Mouse (Mus musculus): Measurements from ENCODE around the gene Olfr352. TPM values are rescaled to one million over a fixed set of nuclear protein-coding genes. Genes with fewer than 3 reads are reported as not detected.

Gene Olfr352
- not detected in 2 replicates for polyA plus RNA-seq (2014; fragmentation: Nextera tagmentation; extraction: Ambion mirVana)

DNA sequence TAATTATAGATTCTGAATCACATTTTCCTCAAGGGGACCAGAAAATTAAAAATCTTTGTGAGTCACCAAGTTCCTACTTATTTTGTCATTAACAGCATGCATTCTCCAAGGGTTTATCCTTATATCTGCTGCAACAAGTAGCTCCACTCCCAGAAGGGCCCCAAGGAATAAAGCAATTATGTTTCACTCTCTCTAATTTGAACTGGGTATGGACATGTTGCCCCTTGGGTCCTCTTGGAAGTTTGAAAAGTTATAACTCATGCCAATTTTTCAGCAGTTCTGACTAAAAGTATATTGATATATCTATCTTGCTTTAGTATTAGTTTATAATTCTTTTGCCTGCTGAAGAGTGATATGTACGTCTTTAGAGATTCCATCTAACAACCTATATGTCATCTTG is at the start of gene Olfr352:
Gene Olfr352 (plus strand): TSS at position 301 of the 400 bp plus-strand sequence.
- Histone ChIP-seq H3K27me3 (ENCODE audit: insufficient read depth, low read length) (no peaks in the 10 kb centered on the region), H3K9me3 (ENCODE audit: low read depth, low read length) (no peaks in the 10 kb centered on the region), H3K27ac (ENCODE audit: low read depth) (no peak within 1 kb of the TSS), H3K36me3 (ENCODE audit: insufficient read depth) (no peaks in the 10 kb centered on the region), H3K4me2 (no peak within 1 kb of the TSS), H3K9ac (no peak within 1 kb of the TSS), H3K4me3 (ENCODE audit: low read depth, low read length) (no peak within 1 kb of the TSS), H3K4me1 (ENCODE audit: insufficient read depth) (no peaks in the 10 kb centered on the region)
- no peak for TF ChIP-seq CTCF (IDR thresholded peaks at IDR 0.05; ENCODE audit: low read depth)
- 82% methylated on average over 1 of the region's 1 CpGs for WGBS
- ATAC-seq (ENCODE audit: insufficient read depth) (no peak), DNase-seq (no peak)

DNA sequence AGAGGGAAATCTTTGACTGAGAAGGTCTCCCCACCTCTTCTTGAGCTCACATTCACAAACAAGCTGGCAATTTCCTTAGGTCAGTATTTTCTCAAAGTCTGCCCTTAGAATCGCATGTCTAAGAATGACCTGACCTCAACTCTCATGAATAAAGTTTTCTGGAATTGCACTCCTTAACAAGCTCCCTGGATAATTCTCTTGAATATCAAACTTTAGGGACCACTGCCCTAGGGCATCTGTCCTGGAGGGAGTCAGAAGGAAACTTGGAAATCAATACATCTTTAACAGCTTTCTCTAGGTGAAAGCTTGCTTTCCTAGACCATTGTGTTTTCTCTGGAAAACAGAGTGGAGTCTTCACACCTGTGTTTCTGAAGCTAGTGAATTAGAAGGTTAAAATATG is 22.2 kb upstream of the Olfr352 start, which contains the start of gene Olfr350:
Gene Olfr350 (plus strand): TSS at position 301 of the 400 bp plus-strand sequence.
- H3K27me3 ChIP-seq (ENCODE audit: insufficient read depth, low read length) = no peaks in the 10 kb centered on the region
- ATAC-seq (ENCODE audit: insufficient read depth) (no peak), DNase-seq (no peak)
- WGBS = 83% methylated on average over 1 of the region's 1 CpGs
- H3K4me3 ChIP-seq (ENCODE audit: low read depth, low read length) = no peak within 1 kb of the TSS
- TF ChIP-seq CTCF (IDR thresholded peaks at IDR 0.05; ENCODE audit: low read depth) = no peak
- no peaks in the 10 kb centered on the region; the same call in 1 of the 2 replicates for H3K9me3 ChIP-seq (ENCODE audit: low read depth, low read length)
- no peak within 1 kb of the TSS for H3K27ac ChIP-seq (ENCODE audit: low read depth)
- H3K4me2 ChIP-seq = no peak within 1 kb of the TSS
- no peak within 1 kb of the TSS for H3K9ac ChIP-seq
- H3K36me3 ChIP-seq (ENCODE audit: insufficient read depth) = no peaks in the 10 kb centered on the region
- H3K4me1 ChIP-seq (ENCODE audit: insufficient read depth) = no peaks in the 10 kb centered on the region

DNA sequence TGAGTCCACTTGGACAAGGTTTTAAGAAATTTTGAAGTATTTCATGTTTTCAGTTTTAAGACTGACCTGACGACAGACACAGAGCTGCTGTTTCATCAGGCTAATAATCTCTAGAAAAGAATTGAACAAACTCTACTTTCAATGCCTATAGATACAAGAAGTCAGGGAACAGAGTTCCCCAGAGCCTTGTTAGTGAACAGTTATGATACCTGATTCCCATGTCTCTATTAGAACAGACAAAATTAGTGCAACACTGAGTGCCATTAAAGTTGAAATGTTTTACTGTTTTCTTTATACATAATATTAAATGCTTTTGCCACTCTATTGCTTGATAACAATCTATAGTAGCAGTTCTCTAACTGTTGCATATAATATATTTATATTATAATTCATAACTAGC is 5.7 kb upstream of the Olfr352 start, which contains the start of gene Olfr351:
Gene Olfr351 (minus strand): TSS at position 101 of the 400 bp plus-strand sequence.
- Histone ChIP-seq H3K9me3 (ENCODE audit: low read depth, low read length) (no peaks in the 10 kb centered on the region), H3K4me2 (no peak within 1 kb of the TSS), H3K36me3 (ENCODE audit: insufficient read depth) (no peaks in the 10 kb centered on the region), H3K27ac (ENCODE audit: low read depth) (no peak within 1 kb of the TSS), H3K4me1 (ENCODE audit: insufficient read depth) (no peaks in the 10 kb centered on the region), H3K27me3 (ENCODE audit: insufficient read depth, low read length) (no peaks in the 10 kb centered on the region), H3K4me3 (ENCODE audit: low read depth, low read length) (no peak within 1 kb of the TSS), H3K9ac (no peak within 1 kb of the TSS)
- no peak for DNase-seq
- ATAC-seq (ENCODE audit: insufficient read depth) = no peak
- TF ChIP-seq CTCF (IDR thresholded peaks at IDR 0.05; ENCODE audit: low read depth) = no peak
- 71% methylated on average over 1 of the region's 1 CpGs for WGBS

DNA sequence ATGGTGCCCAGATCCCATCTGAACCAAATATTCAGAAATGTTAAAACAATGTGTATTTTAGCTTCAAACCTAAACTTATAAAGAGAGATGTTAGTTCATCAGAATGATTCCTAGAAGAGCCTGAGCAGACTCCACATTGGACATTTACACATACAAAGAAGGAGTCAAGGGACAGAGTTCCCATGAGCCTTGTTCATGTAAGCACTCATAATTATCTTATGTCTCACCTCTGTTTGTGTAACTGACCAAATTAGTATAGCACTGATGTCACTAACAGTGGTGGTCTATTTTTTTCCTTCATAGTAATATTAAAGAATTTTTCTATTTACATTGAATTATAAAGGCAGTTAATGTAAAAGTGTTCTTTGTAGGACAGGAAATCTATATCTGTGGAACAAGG is 24.6 kb downstream of the Olfr352 start, which contains the start of gene Olfr353:
Gene Olfr353 (minus strand): TSS at position 101 of the 400 bp plus-strand sequence.
- no peak for TF ChIP-seq CTCF (IDR thresholded peaks at IDR 0.05; ENCODE audit: low read depth)
- Histone ChIP-seq H3K9me3 (ENCODE audit: low read depth, low read length) (no peaks in the 10 kb centered on the region), H3K9ac (no peak within 1 kb of the TSS), H3K36me3 (ENCODE audit: insufficient read depth) (no peaks in the 10 kb centered on the region), H3K27me3 (ENCODE audit: insufficient read depth, low read length) (no peaks in the 10 kb centered on the region), H3K4me1 (ENCODE audit: insufficient read depth) (no peaks in the 10 kb centered on the region), H3K27ac (ENCODE audit: low read depth) (no peak within 1 kb of the TSS), H3K4me3 (ENCODE audit: low read depth, low read length) (no peak within 1 kb of the TSS), H3K4me2 (no peak within 1 kb of the TSS)
- DNase-seq = no peak
- ATAC-seq (ENCODE audit: insufficient read depth) = no peak

DNA sequence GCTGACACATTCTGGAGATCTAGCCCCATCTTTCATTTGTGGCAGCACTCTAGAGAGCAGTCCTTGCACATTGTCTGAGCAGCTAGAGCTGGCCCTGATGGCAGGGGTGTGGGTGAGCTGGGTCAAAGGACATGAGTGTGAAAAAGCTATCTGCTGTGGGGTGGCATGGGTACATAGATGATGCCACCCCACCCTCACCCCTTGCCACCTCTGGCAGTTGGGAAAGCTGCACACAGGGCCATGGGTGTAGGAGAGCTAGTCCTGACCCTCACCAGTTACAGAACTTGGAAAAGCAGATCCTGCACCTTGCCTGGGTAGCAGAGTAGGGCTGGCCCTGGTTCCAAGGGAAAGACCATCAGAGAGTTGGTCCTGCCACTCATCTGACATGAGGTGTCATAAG is 28.9 kb downstream of the Olfr352 start:
- H3K9ac ChIP-seq = no peak overlapping the region
- H3K9me3 ChIP-seq (ENCODE audit: low read depth, low read length) = no peaks in the 10 kb centered on the region
- no peak for ATAC-seq (ENCODE audit: insufficient read depth)

DNA sequence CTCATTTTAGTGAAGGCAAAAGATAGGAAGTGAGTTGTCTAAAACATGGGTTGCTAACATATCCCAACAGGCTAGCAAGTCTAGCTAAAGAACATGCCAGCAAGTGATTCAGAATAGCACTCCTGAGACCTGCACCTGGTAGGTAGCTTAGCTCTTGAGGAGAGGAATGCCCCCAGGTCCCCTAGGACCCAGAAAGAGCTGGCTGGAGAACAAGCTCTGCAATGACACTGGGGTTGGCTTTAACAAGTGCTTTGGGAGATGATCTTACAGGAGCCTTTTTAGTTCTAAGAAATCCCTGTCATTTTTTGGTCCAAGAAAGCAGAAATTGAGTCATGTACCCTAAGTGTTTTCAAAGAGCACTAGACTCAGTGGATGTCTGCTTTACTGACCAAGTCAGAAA is 37.1 kb downstream of the Olfr352 start, which contains the start of gene Olfr354:
Gene Olfr354 (plus strand): TSS at position 301 of the 400 bp plus-strand sequence.
- DNase-seq (no peak), ATAC-seq (ENCODE audit: insufficient read depth) (no peak)
- Histone ChIP-seq H3K9me3 (ENCODE audit: low read depth, low read length) (no peaks in the 10 kb centered on the region), H3K27me3 (ENCODE audit: insufficient read depth, low read length) (no peaks in the 10 kb centered on the region), H3K4me1 (ENCODE audit: insufficient read depth) (no peaks in the 10 kb centered on the region), H3K4me2 (no peak within 1 kb of the TSS), H3K9ac (no peak within 1 kb of the TSS), H3K27ac (ENCODE audit: low read depth) (no peak within 1 kb of the TSS), H3K36me3 (ENCODE audit: insufficient read depth) (no peaks in the 10 kb centered on the region), H3K4me3 (ENCODE audit: low read depth, low read length) (no peak within 1 kb of the TSS)
- TF ChIP-seq CTCF (IDR thresholded peaks at IDR 0.05; ENCODE audit: low read depth) = no peak

More for the DNA sequence above, 28.9 kb downstream of the Olfr352 start:
- no peaks in the 10 kb centered on the region for H3K36me3 ChIP-seq (ENCODE audit: insufficient read depth)
- no peaks in the 10 kb centered on the region for H3K27me3 ChIP-seq (ENCODE audit: insufficient read depth, low read length)
- H3K4me3 ChIP-seq (ENCODE audit: low read depth, low read length) = no peak overlapping the region
- no peak for TF ChIP-seq CTCF (IDR thresholded peaks at IDR 0.05; ENCODE audit: low read depth)
- no peaks in the 10 kb centered on the region for H3K4me1 ChIP-seq (ENCODE audit: insufficient read depth)
- DNase-seq = no peak
- H3K4me2 ChIP-seq = no peak overlapping the region
- H3K27ac ChIP-seq (ENCODE audit: low read depth) = no peak overlapping the region

Other genes starting within 250 kb of the Olfr352 start
- gene Olfr345, start 228.4 kb upstream of the Olfr352 start, polyA plus RNA-seq (2014; fragmentation: Nextera tagmentation; extraction: Ambion mirVana) = not detected in 2 replicates
- gene Olfr346, start 182.7 kb upstream of the Olfr352 start, polyA plus RNA-seq (2014; fragmentation: Nextera tagmentation; extraction: Ambion mirVana) = not detected in 2 replicates
- gene Olfr347, start 136.6 kb upstream of the Olfr352 start, polyA plus RNA-seq (2014; fragmentation: Nextera tagmentation; extraction: Ambion mirVana) = not detected in 2 replicates
- gene Olfr348, start 84.2 kb upstream of the Olfr352 start, polyA plus RNA-seq (2014; fragmentation: Nextera tagmentation; extraction: Ambion mirVana) = not detected in 2 replicates
- gene Olfr50, start 77.9 kb upstream of the Olfr352 start, polyA plus RNA-seq (2014; fragmentation: Nextera tagmentation; extraction: Ambion mirVana) = not detected in 2 replicates
- not detected in 2 replicates for gene Olfr3, start 51.4 kb upstream of the Olfr352 start, polyA plus RNA-seq (2014; fragmentation: Nextera tagmentation; extraction: Ambion mirVana)
- not detected in 2 replicates for gene Olfr350, start 22.1 kb upstream of the Olfr352 start, polyA plus RNA-seq (2014; fragmentation: Nextera tagmentation; extraction: Ambion mirVana)
- gene Olfr351, start 5.8 kb upstream of the Olfr352 start, polyA plus RNA-seq (2014; fragmentation: Nextera tagmentation; extraction: Ambion mirVana) = not detected in 2 replicates
- gene Olfr353, start 24.5 kb downstream of the Olfr352 start, polyA plus RNA-seq (2014; fragmentation: Nextera tagmentation; extraction: Ambion mirVana) = not detected in 2 replicates
- not detected in 2 replicates for gene Olfr354, start 37.2 kb downstream of the Olfr352 start, polyA plus RNA-seq (2014; fragmentation: Nextera tagmentation; extraction: Ambion mirVana)
- gene Olfr355, start 60.4 kb downstream of the Olfr352 start, polyA plus RNA-seq (2014; fragmentation: Nextera tagmentation; extraction: Ambion mirVana) = not detected in 2 replicates
- not detected in 2 replicates for gene Olfr356, start 68.7 kb downstream of the Olfr352 start, polyA plus RNA-seq (2014; fragmentation: Nextera tagmentation; extraction: Ambion mirVana)
- not detected in 2 replicates for gene Olfr357, start 125.4 kb downstream of the Olfr352 start, polyA plus RNA-seq (2014; fragmentation: Nextera tagmentation; extraction: Ambion mirVana)
- not detected in 2 replicates for gene Olfr358, start 140.9 kb downstream of the Olfr352 start, polyA plus RNA-seq (2014; fragmentation: Nextera tagmentation; extraction: Ambion mirVana)
- gene Olfr360, start 197.3 kb downstream of the Olfr352 start, polyA plus RNA-seq (2014; fragmentation: Nextera tagmentation; extraction: Ambion mirVana) = not detected in 2 replicates
- gene Olfr361, start 220.8 kb downstream of the Olfr352 start, polyA plus RNA-seq (2014; fragmentation: Nextera tagmentation; extraction: Ambion mirVana) = not detected in 2 replicates
- not detected in 2 replicates for gene Olfr362, start 249.4 kb downstream of the Olfr352 start, polyA plus RNA-seq (2014; fragmentation: Nextera tagmentation; extraction: Ambion mirVana)